Mouse (Mus musculus) hindbrain, embryonic 10.5 days (tissue): ENCODE results near the gene Rab44. TPM values are rescaled to one million over a fixed set of nuclear protein-coding genes. Genes with fewer than 3 reads are reported as not detected.
"Not testable (repeated sequence)": the region's sequence is repeated elsewhere in the genome, so short reads cannot be mapped to it uniquely, and the experiment has no call there.

ENCODE experiments used
- DNase-seq: peaks from one replicate; pipeline ENCODE4 v3.0.0-alpha.2; 2017; ENCODE audit warnings: low spot score
- H3K27ac ChIP-seq: fragments of 300-500 bp; sonication (generic); 2 replicates; pipeline ENCODE4 v1.5.1; 2016; ENCODE audit warnings: mild to moderate bottlenecking, moderate library complexity
- H3K27me3 ChIP-seq: fragments of 300-500 bp; sonication (generic); 2 replicates; pipeline ENCODE4 v1.6.1; 2016; ENCODE audit warnings: mild to moderate bottlenecking; ENCODE audit not compliant: poor library complexity, insufficient read depth, severe bottlenecking
- H3K36me3 ChIP-seq: fragments of 300-500 bp; sonication (generic); 2 replicates; pipeline ENCODE4 v1.6.1; 2016; ENCODE audit warnings: mild to moderate bottlenecking, moderate library complexity
- H3K4me1 ChIP-seq: fragments of 300-500 bp; sonication (generic); replicated peaks from 2 replicates; pipeline ENCODE4 v1.6.1; 2016; ENCODE audit warnings: mild to moderate bottlenecking
- H3K4me3 ChIP-seq: fragments of 300-500 bp; sonication (generic); 2 replicates; pipeline ENCODE4 v1.5.1; 2016; ENCODE audit warnings: mild to moderate bottlenecking, moderate library complexity
- H3K9me3 ChIP-seq: fragments of 300-500 bp; sonication (generic); 2 replicates; pipeline ENCODE4 v1.6.1; 2016; ENCODE audit warnings: mild to moderate bottlenecking, moderate library complexity
- WGBS: fragments of 180-500 bp; shearing (Covaris S2); methylation state at CpG from one replicate; pipeline ENCODE4 v1.1.7; 2016; 5-methylcytosine and 5-hydroxymethylcytosine counted together
- polyA plus RNA-seq: library from polyadenylated mRNA; unstranded; fragments of >200 nt; fragmentation: Nextera tagmentation; extraction: Ambion mirVana; gene quantifications from 2 replicates; pipeline ENCODE4 v1.2.1, GENCODE M21; 2016

The Rab44 gene
- polyA plus RNA-seq, 1 experiment from 2014 or later, result not detected

GRCm38 (mm10) chr17:29093961-29094309, 20.0 kb upstream of the Rab44 start:
- 0 out of 2 replicates have a peak, but pooled peaks cover 7% of the 10 kb centered on the region for H3K36me3 ChIP-seq
- H3K4me1 ChIP-seq, result peaks cover 34% of the 10 kb centered on the region
- H3K27ac ChIP-seq, result peak overlapping the region; percentile 77
- H3K27me3 ChIP-seq, result peaks cover 58% of the 10 kb centered on the region
- 2% methylated on average over 24 of the region's 24 CpGs for WGBS
- H3K4me3 ChIP-seq, result peak overlapping the region; percentile 57
- peak; percentile 36 for DNase-seq
- no peaks in the 10 kb centered on the region for H3K9me3 ChIP-seq

GRCm38 (mm10) chr17:29094310-29095181, 19.4 kb upstream of the Rab44 start:
- Histone ChIP-seq H3K9me3 (no peaks in the 10 kb centered on the region), H3K36me3 (peaks cover 11% of the 10 kb centered on the region; the same call in 1 of the 2 replicates), H3K27ac (peak overlapping the region; percentile 77), H3K27me3 (peaks cover 58% of the 10 kb centered on the region), H3K4me1 (peaks cover 34% of the 10 kb centered on the region), H3K4me3 (peak overlapping the region; percentile 57)
- WGBS, result under 1% methylated on average over 71 of the region's 71 CpGs
- peak; percentile 50 for DNase-seq

GRCm38 (mm10) chr17:29095201-29095733, 18.7 kb upstream of the Rab44 start:
- H3K27ac ChIP-seq, result peak overlapping the region; percentile 77
- peaks cover 58% of the 10 kb centered on the region for H3K27me3 ChIP-seq
- peaks cover 18% of the 10 kb centered on the region for H3K36me3 ChIP-seq
- DNase-seq, result peak; percentile 91
- peak overlapping the region; percentile 57 for H3K4me3 ChIP-seq
- whole genome bisulfite sequencing, result under 1% methylated on average over 44 of the region's 44 CpGs
- no peaks in the 10 kb centered on the region; the same call in 1 of the 2 replicates for H3K9me3 ChIP-seq
- H3K4me1 ChIP-seq, result peaks cover 34% of the 10 kb centered on the region

DNA sequence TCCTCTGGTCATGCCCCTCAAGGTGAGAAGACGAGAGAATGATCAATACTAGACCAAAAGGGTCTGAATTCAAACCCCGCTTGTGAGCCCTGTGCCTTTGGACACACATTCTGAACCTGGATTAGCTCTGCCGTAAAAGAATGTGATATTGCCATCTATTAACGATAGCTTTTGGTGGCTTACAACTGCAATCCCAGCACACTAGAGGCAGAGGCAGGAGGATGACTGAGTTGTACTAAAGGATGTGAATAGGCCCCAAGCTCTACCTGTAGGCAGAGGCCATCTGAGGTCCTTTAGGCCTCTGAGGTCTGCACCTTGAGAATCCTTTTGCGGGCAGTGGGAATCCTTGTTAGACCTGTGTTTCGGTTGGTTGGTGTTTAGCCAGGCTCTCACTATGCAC, 17.7 kb upstream of the Rab44 start:
- no peak for DNase-seq
- peaks cover 7% of the 10 kb centered on the region; the same call in 1 of the 2 replicates for H3K9me3 ChIP-seq
- peaks cover 34% of the 10 kb centered on the region for H3K4me1 ChIP-seq
- H3K36me3 ChIP-seq, result peaks cover 20% of the 10 kb centered on the region
- WGBS, result 92% methylated on average over 6 of the region's 6 CpGs
- no peak overlapping the region for H3K4me3 ChIP-seq
- H3K27ac ChIP-seq, result no peak overlapping the region
- peaks cover 51% of the 10 kb centered on the region for H3K27me3 ChIP-seq

- H3K27ac ChIP-seq, result no peak overlapping the region
- peaks cover 7% of the 10 kb centered on the region; the same call in 1 of the 2 replicates for H3K9me3 ChIP-seq
- no peak for DNase-seq
- 58% methylated on average over 7 of the region's 7 CpGs for WGBS
- peaks cover 30% of the 10 kb centered on the region for H3K4me1 ChIP-seq
- H3K4me3 ChIP-seq, result no peak overlapping the region
- H3K36me3 ChIP-seq, result peaks cover 20% of the 10 kb centered on the region
- peaks cover 44% of the 10 kb centered on the region for H3K27me3 ChIP-seq
Observed at GRCm38 (mm10) chr17:29096851-29097561, 16.9 kb upstream of the Rab44 start.

- peaks cover 32% of the 10 kb centered on the region for H3K27me3 ChIP-seq
- DNase-seq, result no peak
- peaks cover 20% of the 10 kb centered on the region for H3K36me3 ChIP-seq
- no peak overlapping the region for H3K4me3 ChIP-seq
- 92% methylated on average over 24 of the region's 24 CpGs for WGBS
- H3K4me1 ChIP-seq, result peaks cover 26% of the 10 kb centered on the region
- H3K9me3 ChIP-seq, result peaks cover 7% of the 10 kb centered on the region; the same call in 1 of the 2 replicates
- no peak overlapping the region for H3K27ac ChIP-seq
Observed at GRCm38 (mm10) chr17:29098291-29098690, 15.7 kb upstream of the Rab44 start.

- peaks cover 24% of the 10 kb centered on the region for H3K27me3 ChIP-seq
- DNase-seq, result no peak
- peaks cover 19% of the 10 kb centered on the region for H3K4me1 ChIP-seq
- peaks cover 20% of the 10 kb centered on the region for H3K36me3 ChIP-seq
- peaks cover 11% of the 10 kb centered on the region for H3K9me3 ChIP-seq
- no peak overlapping the region for H3K27ac ChIP-seq
- WGBS, result 84% methylated on average over 8 of the region's 8 CpGs
- H3K4me3 ChIP-seq, result no peak overlapping the region
Observed at GRCm38 (mm10) chr17:29099076-29099475, 14.9 kb upstream of the Rab44 start.

- Histone ChIP-seq H3K27me3 (peaks cover 11% of the 10 kb centered on the region), H3K9me3 (peaks cover 17% of the 10 kb centered on the region), H3K4me3 (no peak overlapping the region), H3K27ac (no peak overlapping the region), H3K36me3 (peaks cover 20% of the 10 kb centered on the region), H3K4me1 (peaks cover 3% of the 10 kb centered on the region; the same call in 1 of the 2 replicates)
- 91% methylated on average over 7 of the region's 7 CpGs for WGBS
- no peak for DNase-seq
Observed at GRCm38 (mm10) chr17:29100627-29101026, 13.3 kb upstream of the Rab44 start.

GRCm38 (mm10) chr17:29110356-29110755, 3.6 kb upstream of the Rab44 start:
- DNase-seq, H3K27ac ChIP-seq, H3K36me3 ChIP-seq, H3K4me1 ChIP-seq, H3K4me3 ChIP-seq, H3K27me3 ChIP-seq, H3K9me3 ChIP-seq: not testable (repeated sequence)
- 85% methylated on average over 6 of the region's 6 CpGs for WGBS

DNA sequence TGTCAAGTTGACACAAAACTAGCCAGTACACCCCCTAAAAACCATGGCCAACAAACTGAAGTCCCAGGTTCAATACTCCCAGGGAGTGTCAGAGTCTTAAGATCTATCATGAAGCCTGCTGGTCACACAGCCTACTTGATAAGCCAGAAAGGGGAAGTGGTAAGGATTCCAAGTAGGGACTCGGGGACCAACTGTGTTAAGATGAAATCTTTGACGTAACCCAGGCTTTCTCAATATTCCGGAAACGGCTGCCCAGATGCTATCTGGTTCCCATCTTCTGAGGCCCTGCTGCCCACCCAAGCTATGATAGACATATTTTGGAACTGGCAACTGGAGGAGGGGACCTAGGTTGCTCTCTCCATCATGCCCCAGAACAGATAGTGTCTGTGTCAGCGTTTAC, 2.6 kb upstream of the Rab44 start:
- H3K36me3 ChIP-seq, result no peaks in the 10 kb centered on the region
- H3K4me3 ChIP-seq, result no peak overlapping the region
- no peaks in the 10 kb centered on the region for H3K27me3 ChIP-seq
- H3K9me3 ChIP-seq, result 0 out of 2 replicates have a peak, but pooled peaks cover 2% of the 10 kb centered on the region
- H3K4me1 ChIP-seq, result no peaks in the 10 kb centered on the region
- DNase-seq, result no peak
- no peak overlapping the region for H3K27ac ChIP-seq
- 94% methylated on average over 5 of the region's 5 CpGs for WGBS

DNA sequence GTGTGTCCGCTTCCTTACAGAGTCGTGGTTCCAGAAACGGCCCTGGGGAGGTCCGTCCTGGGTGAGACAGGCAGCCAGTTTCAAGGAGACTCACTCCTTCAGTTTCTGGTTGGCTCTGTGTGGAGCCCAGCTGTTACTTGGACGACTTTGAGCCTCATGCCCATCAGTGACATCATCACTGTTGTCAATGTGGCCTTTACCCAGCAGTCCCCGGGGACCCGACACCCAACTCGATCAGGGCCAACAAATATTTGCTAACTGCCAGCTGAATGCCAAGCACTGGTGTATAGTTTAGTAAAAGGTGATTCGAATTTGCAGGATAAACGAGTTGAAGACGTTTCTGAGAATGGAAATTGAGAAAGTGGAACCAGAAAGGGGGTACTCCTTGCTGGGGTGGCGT, 2.1 kb downstream of the Rab44 start:
- no peak for DNase-seq
- WGBS, result 78% methylated on average over 12 of the region's 12 CpGs
- H3K9me3 ChIP-seq, result 0 out of 2 replicates have a peak, but pooled peaks cover 2% of the 10 kb centered on the region
- no peak overlapping the region; the same call in 1 of the 2 replicates for H3K27ac ChIP-seq
- H3K27me3 ChIP-seq, result no peaks in the 10 kb centered on the region
- no peaks in the 10 kb centered on the region for H3K36me3 ChIP-seq
- no peaks in the 10 kb centered on the region for H3K4me1 ChIP-seq
- no peak overlapping the region for H3K4me3 ChIP-seq

DNA sequence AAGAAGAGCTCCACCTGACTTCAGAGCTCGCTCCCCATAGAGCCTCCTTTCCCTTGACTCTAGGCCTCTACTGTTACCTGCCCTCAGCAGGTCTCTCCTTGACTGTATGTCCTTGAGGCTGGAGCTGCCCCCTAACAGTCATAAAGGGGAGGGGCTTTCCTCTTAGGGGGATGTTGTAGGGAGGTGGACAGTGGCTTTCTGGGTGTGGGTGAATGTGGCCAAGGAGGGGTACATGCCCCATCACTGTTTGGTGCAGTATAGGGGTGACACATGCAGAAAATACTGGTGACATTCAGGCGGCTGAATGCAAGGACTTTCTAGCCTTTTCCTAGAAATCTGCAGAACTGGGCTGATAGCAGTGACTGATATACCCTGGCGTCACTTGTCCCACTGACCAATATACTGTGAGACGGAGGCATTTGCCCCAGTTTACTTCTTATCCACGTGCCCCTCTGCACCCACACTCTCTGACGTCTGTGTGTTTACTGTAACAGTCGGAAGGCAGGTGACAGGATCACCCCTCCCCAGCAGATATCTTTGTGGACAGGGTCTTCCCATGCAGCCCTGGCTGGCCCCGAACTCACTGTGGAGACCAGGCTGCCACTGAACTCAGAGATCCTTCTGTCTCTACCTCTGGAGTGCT, 3.2 kb downstream of the Rab44 start:
- no peaks in the 10 kb centered on the region for H3K27me3 ChIP-seq
- H3K4me3 ChIP-seq, result no peak overlapping the region
- no peak for DNase-seq
- WGBS, result 83% methylated on average over 8 of the region's 8 CpGs
- H3K4me1 ChIP-seq, result no peaks in the 10 kb centered on the region
- no peak overlapping the region for H3K27ac ChIP-seq
- 0 out of 2 replicates have a peak, but pooled peaks cover 2% of the 10 kb centered on the region for H3K9me3 ChIP-seq
- H3K36me3 ChIP-seq, result no peaks in the 10 kb centered on the region
